Mouse (Mus musculus): ENCODE data around the gene Gpc5.

- no peak for TF ChIP-seq CTCF (IDR thresholded peaks at IDR 0.05; ENCODE audit: low read depth)
- no peak for TF ChIP-seq EP300 (optimal IDR thresholded peaks at IDR 0.05)
Measured at GRCm38 (mm10) chr14:116348560-116348959, 1256.5 kb downstream of the Gpc5 start.
